Mouse (Mus musculus) liver, embryonic 14.5 days (tissue): ENCODE measurements at regions not wholly inside any gene's neighbourhood (a gene's known extent, or its start where the extent isn't known, plus 50 kb on each side); places are given as distances from the start of the nearest gene placed in this dataset.

ENCODE experiments used
- CTCF ChIP-seq: IDR thresholded peaks from 2 replicates; pipeline ENCODE4 v1.5.1; 2016; ENCODE audit warnings: antibody characterized with exemption, low read depth, control low read depth
- EP300 ChIP-seq: IDR thresholded peaks from 2 replicates; pipeline ENCODE4 v1.6.1; 2016; ENCODE audit warnings: antibody characterized with exemption, low read depth

DNA sequence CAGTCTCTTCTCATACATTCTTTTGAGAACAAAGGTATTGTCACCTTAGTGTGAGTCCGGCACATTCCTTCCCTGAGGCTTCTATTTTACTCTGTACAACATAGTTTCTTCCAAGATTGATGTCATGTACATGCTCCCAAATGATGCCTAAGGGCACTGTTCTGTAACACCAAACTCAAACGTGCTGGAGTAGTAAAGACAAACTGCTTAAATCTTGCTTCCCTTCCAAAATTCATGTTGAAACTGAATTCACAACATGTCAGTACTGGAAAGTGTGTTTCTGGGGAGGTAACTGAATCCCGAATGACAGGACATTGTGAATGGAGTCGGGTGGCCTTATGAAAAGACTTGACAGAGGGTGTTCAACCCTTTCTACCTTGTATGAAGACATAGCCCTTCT, 848.8 kb upstream of the Lrrc6 start:
- TF ChIP-seq CTCF: no peak
- no peak for TF ChIP-seq EP300
